Mouse (Mus musculus) midbrain, embryonic 15.5 days (tissue): ENCODE measurements around the gene Batf3. TPM values are rescaled to one million over a fixed set of nuclear protein-coding genes. Genes with fewer than 3 reads are reported as not detected.
"Not testable (repeated sequence)": the region's sequence is repeated elsewhere in the genome, so short reads cannot be mapped to it uniquely, and the experiment has no call there.

Experiments
- ATAC-seq: fragments of 200-750 bp; cut with Nextera tagmentation; replicated peaks from 2 replicates; pipeline ENCODE4 v1.8.0; 2017; ENCODE audit warnings: moderate TSS enrichment
- H3K27ac ChIP-seq: fragments of 300-500 bp; sonication (generic); 2 replicates; pipeline ENCODE4 v1.5.1; 2015; ENCODE audit warnings: mild to moderate bottlenecking, inconsistent platforms
- H3K27me3 ChIP-seq: fragments of 300-500 bp; sonication (generic); replicated peaks from 2 replicates; pipeline ENCODE4 v1.6.1; 2015; ENCODE audit warnings: inconsistent platforms
- H3K36me3 ChIP-seq: fragments of 300-500 bp; sonication (generic); replicated peaks from 2 replicates; pipeline ENCODE4 v1.6.1; 2015; ENCODE audit warnings: inconsistent platforms
- H3K4me1 ChIP-seq: fragments of 300-500 bp; sonication (generic); 2 replicates; pipeline ENCODE4 v1.6.1; 2015; ENCODE audit warnings: inconsistent platforms
- H3K4me2 ChIP-seq: fragments of 300-500 bp; sonication (generic); 2 replicates; pipeline ENCODE4 v1.6.1; 2015; ENCODE audit warnings: inconsistent platforms, mild to moderate bottlenecking, moderate library complexity
- H3K4me3 ChIP-seq: fragments of 300-500 bp; sonication (generic); 2 replicates; pipeline ENCODE4 v1.5.1; 2015; ENCODE audit warnings: mild to moderate bottlenecking, inconsistent platforms
- H3K9ac ChIP-seq: fragments of 300-500 bp; sonication (generic); 2 replicates; pipeline ENCODE4 v1.6.1; 2015; ENCODE audit warnings: mild to moderate bottlenecking, inconsistent platforms
- H3K9me3 ChIP-seq: fragments of 300-500 bp; sonication (generic); 2 replicates; pipeline ENCODE4 v1.6.1; 2016; ENCODE audit warnings: inconsistent platforms
- WGBS: fragments of 180-500 bp; shearing (Covaris S2); methylation state at CpG from one replicate; pipeline ENCODE4 v1.1.7; 2015; ENCODE audit warnings: mixed read lengths; 5-methylcytosine and 5-hydroxymethylcytosine counted together
- polyA plus RNA-seq: library from polyadenylated mRNA; unstranded; fragments of >200 nt; fragmentation: Nextera tagmentation; extraction: Ambion mirVana; gene quantifications from 2 replicates; pipeline ENCODE4 v1.2.1, GENCODE M21; 2015

Gene Batf3
- polyA plus RNA-seq, 1 experiment from 2014 or later = 0.84 TPM

DNA sequence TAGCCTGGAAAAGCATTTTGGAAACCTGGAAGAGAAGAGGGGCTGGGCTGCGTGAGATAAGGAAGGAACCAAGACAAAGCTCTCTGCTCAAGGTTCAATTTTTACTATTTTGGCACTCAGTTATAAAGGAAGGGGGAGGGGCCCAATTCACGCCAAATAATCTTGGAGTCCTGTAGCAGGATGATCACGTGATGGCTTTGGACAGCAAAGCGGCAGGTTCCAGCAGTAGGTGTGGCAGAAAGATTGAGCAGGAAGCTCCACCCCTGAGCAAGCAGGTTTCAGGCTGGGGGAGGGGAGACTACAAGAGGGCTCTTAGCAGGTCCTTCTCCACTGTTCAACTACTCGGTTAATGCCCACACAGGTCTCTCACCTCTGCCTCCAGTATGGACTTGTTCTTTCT is 51.8 kb downstream of the Batf3 start:
- not testable (repeated sequence) for H3K9ac ChIP-seq, H3K4me2 ChIP-seq, H3K36me3 ChIP-seq, H3K27ac ChIP-seq, H3K4me1 ChIP-seq, H3K27me3 ChIP-seq, H3K4me3 ChIP-seq, H3K9me3 ChIP-seq, ATAC-seq
- 85% methylated on average over 5 of the region's 5 CpGs for WGBS

DNA sequence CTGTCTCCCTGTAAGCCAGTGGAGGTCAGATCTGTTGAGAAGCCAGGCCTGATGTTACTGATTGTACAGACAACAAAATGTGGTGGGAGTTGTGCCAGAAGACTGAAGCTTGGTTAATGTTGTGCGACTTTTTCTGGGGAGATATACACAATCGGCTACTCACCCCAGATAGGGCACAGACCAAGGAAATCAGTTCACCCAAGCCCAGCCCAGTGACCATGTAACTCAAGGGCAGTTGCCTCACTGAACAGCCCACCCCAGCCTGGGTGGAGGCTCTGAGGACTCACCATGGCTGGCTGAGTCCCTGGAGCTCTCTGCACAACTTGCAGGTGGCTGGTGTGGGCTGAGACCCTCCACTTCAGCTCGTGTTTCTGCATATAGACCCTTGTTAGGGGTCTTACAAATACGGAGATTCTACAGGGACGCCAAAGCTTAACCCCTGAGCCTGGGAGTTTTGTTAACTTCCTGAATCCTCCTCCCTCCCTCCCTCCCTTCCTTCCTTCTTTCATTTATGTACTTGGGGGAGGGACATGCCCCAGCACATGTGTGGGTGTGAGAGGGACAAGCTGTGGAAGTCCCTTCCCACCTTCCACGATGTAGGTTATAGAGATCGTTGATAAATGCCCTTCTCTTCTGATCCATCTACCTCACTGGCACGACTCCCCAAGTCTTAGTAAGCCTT is 53.4 kb downstream of the Batf3 start:
- Histone ChIP-seq H3K4me2 (no peak overlapping the region), H3K4me3 (no peak overlapping the region), H3K9me3 (no peaks in the 10 kb centered on the region), H3K27me3 (no peaks in the 10 kb centered on the region), H3K27ac (no peak overlapping the region), H3K4me1 (no peaks in the 10 kb centered on the region), H3K36me3 (no peaks in the 10 kb centered on the region), H3K9ac (no peak overlapping the region)
- no peak for ATAC-seq
- 83% methylated on average over 8 of the region's 8 CpGs for WGBS

DNA sequence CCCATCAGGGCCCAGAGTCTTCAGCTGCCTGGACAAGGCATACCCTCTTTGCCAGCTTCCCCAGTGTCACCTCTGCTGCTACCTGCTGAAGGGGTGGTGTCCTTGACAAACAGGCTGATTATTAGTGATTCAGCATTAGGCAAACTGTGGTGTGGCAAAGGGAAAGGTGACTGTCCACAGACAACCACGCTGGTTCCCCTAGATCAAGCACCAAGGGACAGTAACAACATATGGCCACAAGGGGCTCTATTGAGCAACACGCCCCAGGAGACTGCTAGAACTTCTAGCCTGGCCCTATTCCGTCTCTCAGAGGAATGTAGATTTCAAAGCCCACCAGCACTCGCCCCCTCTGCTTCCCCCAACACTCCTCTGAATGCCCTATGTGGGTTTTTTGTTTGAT is 55.4 kb downstream of the Batf3 start:
- no peak for ATAC-seq
- H3K9me3 ChIP-seq = 0 out of 2 replicates have a peak, but pooled peaks cover 7% of the 10 kb centered on the region
- 20% methylated on average over 4 of the region's 4 CpGs for WGBS

GRCm38 (mm10) chr1:191154314-191154713 is 56.7 kb downstream of the Batf3 start:
- no peak for ATAC-seq
- WGBS = 69% methylated on average over 3 of the region's 3 CpGs
- Histone ChIP-seq H3K4me3 (no peak overlapping the region), H3K27ac (no peak overlapping the region), H3K36me3 (no peaks in the 10 kb centered on the region), H3K27me3 (no peaks in the 10 kb centered on the region), H3K4me2 (no peak overlapping the region), H3K9ac (no peak overlapping the region), H3K4me1 (no peaks in the 10 kb centered on the region), H3K9me3 (0 out of 2 replicates have a peak, but pooled peaks cover 7% of the 10 kb centered on the region)

More for the DNA sequence above, 55.4 kb downstream of the Batf3 start:
- no peaks in the 10 kb centered on the region for H3K36me3 ChIP-seq
- H3K4me3 ChIP-seq = no peak overlapping the region
- H3K27ac ChIP-seq = no peak overlapping the region
- no peak overlapping the region for H3K4me2 ChIP-seq
- no peaks in the 10 kb centered on the region for H3K4me1 ChIP-seq
- no peaks in the 10 kb centered on the region for H3K27me3 ChIP-seq
- H3K9ac ChIP-seq = no peak overlapping the region

Other genes starting within 250 kb of the Batf3 start
- 34.6 and 36.9 TPM in 2 replicates for gene Rps6kc1, start 186.1 kb upstream of the Batf3 start, polyA plus RNA-seq
- gene Angel2, start 172.7 kb upstream of the Batf3 start, polyA plus RNA-seq = 51.5 and 53.2 TPM in 2 replicates
- 78.1 and 85.0 TPM in 2 replicates for gene Vash2, start 118.6 kb upstream of the Batf3 start, polyA plus RNA-seq
- 8.6 and 8.7 TPM in 2 replicates for gene Flvcr1, start 71.7 kb upstream of the Batf3 start, polyA plus RNA-seq
- gene Spata45, start 61.2 kb upstream of the Batf3 start, polyA plus RNA-seq = not detected in 2 replicates
- gene Tatdn3, start 34.9 kb upstream of the Batf3 start, polyA plus RNA-seq = 11.8 and 17.4 TPM in 2 replicates
- 4.1 and 5.1 TPM in 2 replicates for gene Nsl1, start 34.8 kb upstream of the Batf3 start, polyA plus RNA-seq
- not detected in 2 replicates for gene Fam71a, start 67.0 kb downstream of the Batf3 start, polyA plus RNA-seq
- gene Atf3, start 120.2 kb downstream of the Batf3 start, polyA plus RNA-seq = 1.5 and 1.6 TPM in 2 replicates
- 111 and 123 TPM in 2 replicates for gene Nenf, start 220.3 kb downstream of the Batf3 start, polyA plus RNA-seq
- 43.2 and 44.5 TPM in 2 replicates for gene Tmem206, start 228.1 kb downstream of the Batf3 start, polyA plus RNA-seq